Comparison of ENCODE assay signal across 11 mouse cellular contexts in genomic region chr14:121780144-121780913, GRCm38 (mm10). TPM values are rescaled to one million over a fixed set of nuclear protein-coding genes. Genes with fewer than 3 reads are reported as not detected.
A peak's percentile ranks its signal among the peaks of the same experiment; 100 is the strongest.
DNase-seq lines count a peak whose midpoint lies in the region; ATAC-seq and TF ChIP-seq lines count a peak whose summit lies in the region.
"Had no signal": no experiment of that assay in that cellular context is flagged by ENCODE, and none has a peak within 500 bp of the region (broad histone marks: within the 10 kb centered on the region; RNA-seq: fewer than 3 reads in every experiment).

No protein-coding gene starts in this region.

- WGBS in heart, embryonic 10.5 days: 33% methylated on average over 11 of the region's 11 CpGs
- WGBS in embryonic facial prominence, embryonic 15.5 days: 56% methylated on average over 11 of the region's 11 CpGs
- 36% methylated on average over 11 of the region's 11 CpGs for WGBS in liver, embryonic 16.5 days (ENCODE audit: insufficient replicate concordance)

- H3K4me2 ChIP-seq in embryonic facial prominence, embryonic 15.5 days (replicated peaks): no peak overlapping the region
- no peak overlapping the region for H3K4me2 ChIP-seq in liver, embryonic 16.5 days (ENCODE audit: low read depth, low read length)

- H3K9ac ChIP-seq in embryonic facial prominence, embryonic 15.5 days: no peak overlapping the region
- no peak overlapping the region for H3K9ac ChIP-seq in liver, embryonic 16.5 days (ENCODE audit: low read depth, low read length)

- H3K4me3 ChIP-seq in heart, embryonic 10.5 days: no peak overlapping the region
- no peak overlapping the region for H3K4me3 ChIP-seq in layer of hippocampus, adult 2 months
- H3K4me3 ChIP-seq in embryonic facial prominence, embryonic 15.5 days (replicated peaks): no peak overlapping the region
- no peak overlapping the region for H3K4me3 ChIP-seq in liver, embryonic 16.5 days (ENCODE audit: low read depth, low read length)

- no peaks in the 10 kb centered on the region for H3K36me3 ChIP-seq in heart, embryonic 10.5 days
- H3K36me3 ChIP-seq in embryonic facial prominence, embryonic 15.5 days: no peaks in the 10 kb centered on the region
- H3K36me3 ChIP-seq in liver, embryonic 16.5 days (ENCODE audit: control insufficient read depth, insufficient read depth): no peaks in the 10 kb centered on the region

- peak overlapping the region; percentile 75 for H3K27ac ChIP-seq in heart, embryonic 10.5 days
- H3K27ac ChIP-seq in layer of hippocampus, adult 2 months: 0 out of 2 replicates have a peak overlapping the region, but pooled peaks have one; percentile 0
- H3K27ac ChIP-seq in embryonic facial prominence, embryonic 15.5 days (replicated peaks): peak overlapping the region; percentile 61
- no peak overlapping the region for H3K27ac ChIP-seq in liver, embryonic 16.5 days (ENCODE audit: low read length)
- H3K27ac ChIP-seq: macrophage had no signal

- DNase-seq in heart, embryonic 10.5 days (ENCODE audit: low spot score): no peak
- DNase-seq in heart, adult 9 months (ENCODE audit: low spot score in 2 of 2): no peak
- no peak for DNase-seq in layer of hippocampus, adult 2 months (ENCODE audit: low spot score in 2 of 2)
- no peak for DNase-seq in layer of hippocampus, adult 9-10 months (ENCODE audit: low spot score)
- DNase-seq in urinary bladder, adult 18-20 months (ENCODE audit: low spot score in 2 of 2): no peak
- no peak for DNase-seq in urinary bladder, postnatal 14 days (ENCODE audit: low spot score)
- DNase-seq: adrenal gland, adult 8-10 months; cerebellum, adult 18-20 months had no signal

- ATAC-seq in embryonic facial prominence, embryonic 15.5 days (ENCODE audit: insufficient number of reproducible peaks, low FRiP score, low TSS enrichment, low read depth): no peak
- ATAC-seq in liver, embryonic 16.5 days (ENCODE audit: low read depth): peak; percentile 54; the same call in 1 of the 2 replicates

- no peak for TF ChIP-seq CTCF in layer of hippocampus, adult 2 months (conservative IDR thresholded peaks at IDR 0.05)

- H3K4me1 ChIP-seq in heart, embryonic 10.5 days: peaks cover 49% of the 10 kb centered on the region
- H3K4me1 ChIP-seq in embryonic facial prominence, embryonic 15.5 days: peaks cover 6% of the 10 kb centered on the region
- no peaks in the 10 kb centered on the region for H3K4me1 ChIP-seq in liver, embryonic 16.5 days (ENCODE audit: control insufficient read depth, low read depth, low read length)

- no peaks in the 10 kb centered on the region for H3K27me3 ChIP-seq in heart, embryonic 10.5 days (ENCODE audit: insufficient read depth, poor library complexity, severe bottlenecking)
- no peaks in the 10 kb centered on the region for H3K27me3 ChIP-seq in embryonic facial prominence, embryonic 15.5 days
- no peaks in the 10 kb centered on the region for H3K27me3 ChIP-seq in liver, embryonic 16.5 days (ENCODE audit: control insufficient read depth, insufficient read depth, low read depth, low read length)

- H3K9me3 ChIP-seq in heart, embryonic 10.5 days: no peaks in the 10 kb centered on the region
- H3K9me3 ChIP-seq in embryonic facial prominence, embryonic 15.5 days (replicated peaks): no peaks in the 10 kb centered on the region
- H3K9me3 ChIP-seq in liver, embryonic 16.5 days (replicated peaks; ENCODE audit: control insufficient read depth, low read length): no peaks in the 10 kb centered on the region

RNA-seq across cellular contexts. Expression of gene Dock9, which starts 17.3 kb away (rescaled TPM):
- polyA plus RNA-seq in heart, embryonic 10.5 days (2016; fragmentation: Nextera tagmentation; extraction: Ambion mirVana): 5.4 and 6.6 TPM in 2 replicates
- total RNA-seq in layer of hippocampus, adult 2 months (2021): 100 to 1,000 TPM; 217 to 222 TPM
- 8.7 and 9.8 TPM in 2 replicates for polyA plus RNA-seq in embryonic facial prominence, embryonic 15.5 days (2015; fragmentation: Nextera tagmentation; extraction: Ambion mirVana)
- polyA plus RNA-seq in liver, embryonic 16.5 days (2015; fragmentation: Nextera tagmentation; extraction: Ambion mirVana): 1.2 and 1.6 TPM in 2 replicates
